Mouse (Mus musculus) lung, postnatal 0 days (tissue): ENCODE results near the gene Col13a1. TPM values are rescaled to one million over a fixed set of nuclear protein-coding genes. Genes with fewer than 3 reads are reported as not detected.

Experiments used
- ATAC-seq: fragments of 200-750 bp; cut with Nextera tagmentation; 2 replicates; pipeline ENCODE4 v1.8.0; 2017; ENCODE audit warnings: moderate library complexity
- DNase-seq: peaks from one replicate; pipeline ENCODE4 v3.0.0-alpha.2; 2016; ENCODE audit warnings: low spot score
- H3K27ac ChIP-seq: fragments of 300-500 bp; sonication (generic); 2 replicates; pipeline ENCODE4 v1.5.1; 2014; ENCODE audit warnings: antibody characterized with exemption, mild to moderate bottlenecking, low read length, mixed read lengths
- H3K27me3 ChIP-seq: fragments of 300-500 bp; sonication (generic); replicated peaks from 2 replicates; pipeline ENCODE4 v1.6.1; 2014; ENCODE audit warnings: low read length, mixed read lengths; ENCODE audit not compliant: insufficient read depth
- H3K36me3 ChIP-seq: fragments of 300-500 bp; sonication (generic); 2 replicates; pipeline ENCODE4 v1.6.1; 2014; ENCODE audit warnings: low read length, mixed read lengths; ENCODE audit not compliant: insufficient read depth
- H3K4me1 ChIP-seq: fragments of 300-500 bp; sonication (generic); 2 replicates; pipeline ENCODE4 v1.6.1; 2014; ENCODE audit warnings: antibody characterized with exemption, low read depth, low read length, mixed read lengths; ENCODE audit not compliant: insufficient read depth
- H3K4me2 ChIP-seq: fragments of 300-500 bp; sonication (generic); replicated peaks from 2 replicates; pipeline ENCODE4 v1.6.1; 2014; ENCODE audit warnings: low read depth, mild to moderate bottlenecking, low read length, moderate library complexity, mixed read lengths
- H3K4me3 ChIP-seq: fragments of 300-500 bp; sonication (generic); 2 replicates; pipeline ENCODE4 v1.5.1; 2014; ENCODE audit warnings: low read depth, low read length
- H3K9ac ChIP-seq: fragments of 300-500 bp; sonication (generic); replicated peaks from 2 replicates; pipeline ENCODE4 v1.6.1; 2014; ENCODE audit warnings: low read depth, mild to moderate bottlenecking
- H3K9me3 ChIP-seq: fragments of 300-500 bp; sonication (generic); 2 replicates; pipeline ENCODE4 v1.6.1; 2016; ENCODE audit warnings: low read length, mixed read lengths
- CTCF ChIP-seq: IDR thresholded peaks from 2 replicates; pipeline ENCODE4 v1.5.1; 2016; ENCODE audit warnings: antibody characterized with exemption, mild to moderate bottlenecking
- EP300 ChIP-seq: IDR thresholded peaks from 2 replicates; pipeline ENCODE4 v1.6.1; 2016; ENCODE audit warnings: antibody characterized with exemption, mild to moderate bottlenecking, control low read depth
- WGBS: fragments of 180-500 bp; shearing (Covaris S2); extraction: QIAGEN DNeasy Blood & Tissue Kit; methylation state at CpG from one replicate; pipeline ENCODE4 v1.1.7; 2014; 5-methylcytosine and 5-hydroxymethylcytosine counted together
- polyA plus RNA-seq: library from polyadenylated mRNA; unstranded; fragments of >200 nt; fragmentation: Nextera tagmentation; extraction: Ambion mirVana; gene quantifications from 2 replicates; pipeline ENCODE4 v1.2.1, GENCODE M21; 2015

The Col13a1 gene
- polyA plus RNA-seq, 1 experiment from 2014 or later = 54.8 TPM

DNA sequence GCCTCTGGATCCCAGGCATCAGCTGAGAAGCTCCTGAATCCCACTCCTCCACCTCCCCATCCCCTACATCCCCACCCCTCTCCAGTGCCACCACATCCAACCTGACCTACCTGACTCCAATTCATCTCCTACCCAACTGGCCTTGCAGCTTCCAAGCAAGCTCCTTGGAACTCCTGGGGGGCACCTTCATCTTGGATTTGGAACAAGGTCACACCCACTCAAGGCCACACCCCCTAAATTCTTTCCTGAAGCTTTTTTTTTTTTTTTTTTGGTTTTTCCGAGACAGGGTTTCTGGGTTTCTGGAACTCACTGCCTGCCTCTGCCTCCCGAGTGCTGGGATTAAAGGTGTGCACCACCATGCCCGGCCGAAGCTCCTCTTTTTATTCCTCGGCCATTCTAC lies 34.3 kb upstream of the Col13a1 start:
- ATAC-seq = no peak
- no peak overlapping the region for H3K9ac ChIP-seq
- H3K36me3 ChIP-seq = no peaks in the 10 kb centered on the region
- no peak overlapping the region for H3K4me2 ChIP-seq
- H3K27ac ChIP-seq = no peak overlapping the region
- no peaks in the 10 kb centered on the region for H3K27me3 ChIP-seq
- TF ChIP-seq EP300 (no peak), CTCF (no peak)
- no peak overlapping the region for H3K4me3 ChIP-seq
- 82% methylated on average over 5 of the region's 5 CpGs for WGBS
- no peaks in the 10 kb centered on the region for H3K9me3 ChIP-seq
- H3K4me1 ChIP-seq = no peaks in the 10 kb centered on the region
- DNase-seq = no peak

DNA sequence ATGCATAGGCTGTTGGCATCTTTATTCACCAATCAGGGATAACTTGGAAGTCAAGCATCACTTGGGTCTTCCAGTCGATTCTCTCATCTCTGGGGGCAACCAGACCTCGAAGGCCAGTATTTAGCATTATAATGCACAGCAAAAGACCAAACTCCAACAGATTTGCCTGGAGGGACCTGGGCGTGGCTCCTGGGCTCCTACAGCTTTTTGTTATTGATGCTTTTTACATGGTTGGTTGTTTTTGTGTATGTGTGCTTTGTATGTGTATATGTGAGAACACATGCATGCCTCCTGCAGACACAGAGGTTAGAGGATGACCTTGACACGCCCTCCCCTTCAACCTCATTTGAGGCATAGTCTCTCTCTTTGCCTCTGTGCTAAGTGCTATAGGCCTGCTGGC lies 33.5 kb upstream of the Col13a1 start:
- H3K4me3 ChIP-seq = no peak overlapping the region
- H3K36me3 ChIP-seq = no peaks in the 10 kb centered on the region
- no peaks in the 10 kb centered on the region for H3K9me3 ChIP-seq
- TF ChIP-seq CTCF (no peak), EP300 (no peak)
- no peak overlapping the region for H3K9ac ChIP-seq
- H3K4me2 ChIP-seq = no peak overlapping the region
- DNase-seq (no peak), ATAC-seq (no peak)
- H3K27ac ChIP-seq = no peak overlapping the region
- no peaks in the 10 kb centered on the region for H3K27me3 ChIP-seq
- H3K4me1 ChIP-seq = no peaks in the 10 kb centered on the region
- WGBS = 75% methylated on average over 4 of the region's 4 CpGs

DNA sequence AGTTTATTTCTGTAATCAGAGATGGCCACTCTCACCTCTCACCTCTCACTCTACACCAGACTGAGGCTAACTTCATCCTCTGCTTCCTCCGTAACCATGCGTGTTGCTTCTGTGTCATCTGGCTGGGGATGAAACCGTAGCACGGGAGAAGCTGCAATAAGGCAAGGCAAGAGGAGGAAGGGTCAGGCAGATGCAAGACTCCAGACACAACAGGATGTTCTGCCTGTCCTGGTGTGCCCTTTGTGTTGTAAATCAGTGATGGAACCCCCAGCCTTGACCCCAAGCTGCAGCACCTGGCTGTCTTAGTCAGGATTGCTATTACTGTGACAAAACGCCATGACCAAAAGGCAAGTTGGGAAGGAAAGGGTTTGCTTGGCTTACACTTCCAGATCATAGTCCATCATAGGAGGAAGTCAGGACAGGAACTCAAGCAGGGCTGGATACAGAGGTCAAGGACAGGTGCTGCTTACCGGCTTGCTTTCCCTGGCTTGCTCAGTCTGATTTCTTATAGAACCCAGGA lies 31.1 kb upstream of the Col13a1 start:
- Histone ChIP-seq H3K9me3 (no peaks in the 10 kb centered on the region), H3K4me3 (no peak overlapping the region), H3K27me3 (no peaks in the 10 kb centered on the region), H3K4me1 (no peaks in the 10 kb centered on the region), H3K36me3 (no peaks in the 10 kb centered on the region), H3K4me2 (no peak overlapping the region), H3K9ac (no peak overlapping the region), H3K27ac (no peak overlapping the region)
- DNase-seq (no peak), ATAC-seq (no peak)
- WGBS = 63% methylated on average over 6 of the region's 6 CpGs
- TF ChIP-seq CTCF (no peak), EP300 (no peak)

DNA sequence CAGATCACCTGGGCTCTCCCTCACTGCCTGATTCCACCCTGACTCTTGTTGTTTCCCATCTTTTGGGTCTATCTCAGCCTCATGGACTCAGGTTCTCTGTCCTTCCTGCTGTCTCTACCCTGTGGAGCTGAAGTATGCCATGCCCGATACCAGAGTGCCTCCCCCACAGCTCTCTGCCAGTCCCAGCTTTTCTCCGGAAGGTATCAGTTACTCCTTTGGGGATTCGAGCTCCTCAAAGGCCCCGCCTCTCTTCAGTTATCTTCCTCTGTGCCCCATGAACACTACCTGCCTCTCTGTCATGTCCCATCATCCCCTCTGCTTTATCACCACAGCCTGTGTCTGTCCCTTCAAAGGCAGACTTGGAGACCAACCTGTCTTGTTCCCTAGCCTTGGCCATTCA lies 29.1 kb upstream of the Col13a1 start:
- Histone ChIP-seq H3K27ac (no peak overlapping the region), H3K27me3 (no peaks in the 10 kb centered on the region), H3K4me2 (no peak overlapping the region), H3K4me1 (no peaks in the 10 kb centered on the region), H3K9ac (no peak overlapping the region), H3K4me3 (no peak overlapping the region), H3K9me3 (no peaks in the 10 kb centered on the region), H3K36me3 (no peaks in the 10 kb centered on the region)
- no peak for TF ChIP-seq CTCF
- no peak for TF ChIP-seq EP300
- 75% methylated on average over 4 of the region's 4 CpGs for WGBS
- DNase-seq = no peak
- ATAC-seq = no peak

DNA sequence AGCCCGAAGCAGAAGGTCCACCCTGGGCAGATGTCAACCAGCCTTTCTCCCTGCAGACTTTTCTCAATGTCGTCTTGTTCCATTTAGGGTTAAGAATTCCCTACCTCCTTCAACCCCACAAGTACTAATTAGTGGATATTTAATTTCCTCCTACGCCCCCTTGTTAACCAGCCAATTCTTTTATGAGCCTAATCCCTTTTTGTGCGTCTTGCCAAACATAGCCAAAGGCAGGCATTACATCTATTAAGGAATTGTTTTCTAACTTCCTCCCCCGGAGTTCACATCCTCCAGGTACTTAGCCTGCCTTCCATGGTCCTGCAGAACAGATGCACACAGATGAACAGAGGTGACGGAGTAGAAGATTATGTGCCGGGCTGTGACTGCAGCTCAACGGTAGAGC lies 27.5 kb upstream of the Col13a1 start:
- Histone ChIP-seq H3K9ac (no peak overlapping the region), H3K4me3 (no peak overlapping the region), H3K27ac (no peak overlapping the region), H3K36me3 (no peaks in the 10 kb centered on the region), H3K4me1 (no peaks in the 10 kb centered on the region), H3K27me3 (no peaks in the 10 kb centered on the region), H3K9me3 (no peaks in the 10 kb centered on the region), H3K4me2 (no peak overlapping the region)
- TF ChIP-seq CTCF = no peak
- no peak for TF ChIP-seq EP300
- WGBS = 71% methylated on average over 8 of the region's 8 CpGs
- DNase-seq (no peak), ATAC-seq (no peak)

DNA sequence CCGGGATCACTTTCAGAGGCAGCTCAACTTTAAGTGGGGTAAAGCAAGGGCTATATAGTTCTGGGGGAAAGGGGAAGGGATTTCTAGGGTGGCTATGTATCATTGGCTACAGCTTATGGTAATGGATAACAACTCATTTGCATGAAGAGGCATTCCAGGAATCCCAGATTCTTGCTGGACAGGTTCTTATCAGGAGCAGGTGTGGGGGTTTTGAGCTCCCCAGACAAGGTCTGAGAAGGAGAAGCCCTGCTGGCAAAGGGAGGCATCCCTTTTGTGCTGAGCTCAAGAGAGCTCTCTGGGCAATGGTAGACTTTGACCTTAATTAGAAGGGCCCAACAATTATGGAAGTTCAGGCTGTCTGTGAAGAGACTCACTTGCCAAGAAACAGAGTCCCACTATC lies 21.3 kb upstream of the Col13a1 start:
- Histone ChIP-seq H3K9me3 (no peaks in the 10 kb centered on the region), H3K9ac (no peak overlapping the region), H3K4me3 (no peak overlapping the region), H3K27ac (no peak overlapping the region), H3K4me1 (no peaks in the 10 kb centered on the region), H3K27me3 (no peaks in the 10 kb centered on the region), H3K4me2 (no peak overlapping the region), H3K36me3 (no peaks in the 10 kb centered on the region)
- DNase-seq = no peak
- no peak for ATAC-seq
- no peak for TF ChIP-seq EP300
- no peak for TF ChIP-seq CTCF
- WGBS = 78% methylated on average over 1 of the region's 1 CpGs

DNA sequence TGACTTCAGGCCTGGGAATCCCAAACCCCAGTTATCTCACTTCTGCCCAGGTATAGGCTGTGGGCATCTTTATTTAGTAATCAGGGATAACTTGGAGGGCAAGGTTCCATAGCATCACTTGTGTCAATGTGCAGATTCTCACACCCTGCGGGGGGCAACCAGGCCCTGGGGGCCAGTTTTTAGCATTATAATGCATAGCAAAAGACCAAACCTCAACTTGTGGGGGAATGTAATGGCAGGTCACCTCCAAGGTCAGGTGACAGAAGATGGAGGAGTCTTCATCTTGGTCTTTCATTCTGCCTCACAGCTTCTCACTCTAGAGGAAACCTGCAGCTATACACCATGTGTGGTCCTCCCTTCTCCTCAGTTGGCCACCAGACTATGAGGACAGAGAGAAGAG lies 20.9 kb upstream of the Col13a1 start:
- TF ChIP-seq EP300 = no peak
- no peak for TF ChIP-seq CTCF
- no peak overlapping the region for H3K27ac ChIP-seq
- H3K36me3 ChIP-seq = no peaks in the 10 kb centered on the region
- no peak overlapping the region for H3K9ac ChIP-seq
- ATAC-seq (no peak), DNase-seq (no peak)
- no peaks in the 10 kb centered on the region for H3K27me3 ChIP-seq
- no peaks in the 10 kb centered on the region for H3K4me1 ChIP-seq
- H3K4me2 ChIP-seq = no peak overlapping the region
- no peaks in the 10 kb centered on the region for H3K9me3 ChIP-seq
- H3K4me3 ChIP-seq = no peak overlapping the region
- 73% methylated on average over 1 of the region's 1 CpGs for WGBS
